Mouse (Mus musculus) ES-E14 (cell line): ENCODE data around the gene Dars. TPM values are rescaled to one million over a fixed set of nuclear protein-coding genes. Genes with fewer than 3 reads are reported as not detected.

Source experiments
- DNase-seq: peaks from one replicate; pipeline ENCODE4 v3.0.0-alpha.2; 2013; ENCODE audit warnings: low read depth, low spot score
- H3K27ac ChIP-seq: 2 replicates; pipeline ENCODE4 v1.5.1; 2012; ENCODE audit warnings: low read depth, mild to moderate bottlenecking, low read length, moderate library complexity, mixed read lengths; ENCODE audit not compliant: poor library complexity, insufficient read depth, severe bottlenecking
- H3K36me3 ChIP-seq: 2 replicates; pipeline ENCODE4 v1.6.1; 2012; ENCODE audit warnings: mild to moderate bottlenecking, low read length, moderate library complexity, mixed read lengths; ENCODE audit not compliant: control insufficient read depth, poor library complexity, insufficient read depth, severe bottlenecking
- H3K4me1 ChIP-seq, 2 experiments: fragments of 150-350 bp in 1 of 2; sonication (generic) in 1 of 2; 2 replicates each; pipeline ENCODE4 v1.6.1; 2012; ENCODE audit warnings: low read length in 2 of 2, mild to moderate bottlenecking in 1 of 2, mixed read lengths in 1 of 2; ENCODE audit not compliant: control insufficient read depth in 2 of 2, insufficient read depth in 2 of 2, poor library complexity in 1 of 2
- H3K4me3 ChIP-seq, 2 experiments: fragments of 150-350 bp in 1 of 2; sonication (generic) in 1 of 2; 2 replicates each; pipeline ENCODE4 v1.5.1; 2012; ENCODE audit warnings: low read length in 2 of 2, low read depth in 1 of 2, mild to moderate bottlenecking in 1 of 2, mixed read lengths in 1 of 2; ENCODE audit not compliant: insufficient read depth in 1 of 2, poor library complexity in 1 of 2, severe bottlenecking in 1 of 2
- H3K9ac ChIP-seq: 2 replicates; pipeline ENCODE4 v1.6.1; 2012; ENCODE audit warnings: low read depth, mild to moderate bottlenecking, low read length, mixed read lengths; ENCODE audit not compliant: poor library complexity, insufficient read depth, severe bottlenecking
- H3K9me3 ChIP-seq: fragments of 150-350 bp; sonication (generic); 2 replicates; pipeline ENCODE4 v1.6.1; 2012; ENCODE audit warnings: low read depth, mild to moderate bottlenecking, low read length; ENCODE audit not compliant: control insufficient read depth, insufficient read depth
- CHD2 ChIP-seq: IDR thresholded peaks from 2 replicates; pipeline ENCODE4 v1.6.1; 2014; ENCODE audit warnings: mild to moderate bottlenecking, low read depth, low read length, inconsistent platforms
- HCFC1 ChIP-seq: IDR thresholded peaks from 2 replicates; pipeline ENCODE4 v1.6.1; 2012; ENCODE audit warnings: low read length, inconsistent platforms, borderline replicate concordance; ENCODE audit not compliant: insufficient read depth
- MAFK ChIP-seq: IDR thresholded peaks from 2 replicates; pipeline ENCODE4 v1.6.1; 2014; ENCODE audit warnings: mild to moderate bottlenecking, low read depth, low read length, inconsistent platforms; ENCODE audit not compliant: insufficient read depth
- ZC3H11A ChIP-seq: IDR thresholded peaks from 2 replicates; pipeline ENCODE4 v1.6.1; 2012; ENCODE audit warnings: low read depth, mild to moderate bottlenecking, inconsistent platforms, low read length, borderline replicate concordance
- ZNF384 ChIP-seq: IDR thresholded peaks from 2 replicates; pipeline ENCODE4 v1.6.1; 2012; ENCODE audit warnings: low read depth, low read length, inconsistent platforms
- in situ Hi-C, 2 experiments: fragments of 600-800 bp; cut with MboI; formaldehyde crosslinking; loops; one replicate each; pipeline ENCODE4 v1.15.1; 2025; ENCODE audit warnings: low sequenced_read_pairs in 2 of 2, inconsistent platforms in 1 of 2; ENCODE audit not compliant: unreplicated experiment in 2 of 2
- total RNA-seq: library from RNA; depleted of rRNA; stranded (reverse); fragments of 300-350 nt; gene quantifications from 2 replicates; pipeline ENCODE4 v1.2.3, GENCODE M21; 2012; rRNA removed

The Dars gene
- total RNA-seq, 1 experiment: 85.9 TPM

DNA sequence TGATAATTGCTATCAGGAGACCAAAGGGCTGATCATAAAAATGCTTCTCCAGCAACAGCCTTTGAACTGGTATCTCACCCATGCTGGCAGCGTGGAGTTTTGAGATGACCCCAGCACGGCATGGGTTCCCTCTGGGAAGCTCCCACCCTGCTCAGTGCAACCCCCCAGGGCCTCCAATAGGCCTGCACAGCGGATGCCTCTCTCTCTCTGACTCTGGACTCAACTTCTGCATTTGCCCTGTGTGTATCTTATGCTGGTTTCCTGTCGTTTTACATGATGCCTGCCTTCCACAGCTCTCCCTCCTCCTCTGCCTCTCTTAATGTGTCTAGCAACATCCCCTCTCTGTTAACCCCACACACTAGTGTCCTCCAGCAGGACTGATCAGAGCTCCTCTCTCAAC is 102.5 kb downstream of the Dars start:
- Histone ChIP-seq H3K36me3 (no peaks in the 10 kb centered on the region; the same call in 1 of the 2 replicates), H3K9me3 (no peaks in the 10 kb centered on the region), H3K9ac (no peak overlapping the region), H3K27ac (no peak overlapping the region), H3K4me1 (no peaks in the 10 kb centered on the region), H3K4me3 (no peak overlapping the region)
- TF ChIP-seq MAFK (no peak), CHD2 (no peak), ZNF384 (no peak), HCFC1 (no peak), ZC3H11A (no peak)
- in situ Hi-C loops: no loop called here
- DNase-seq: no peak

Other genes with a start within 250 kb of the Dars start
- gene Ubxn4, start 173.4 kb downstream of the Dars start, total RNA-seq: 44.0 and 50.2 TPM in 2 replicates
- 0.18 and 0.32 TPM in 2 replicates for gene Lct, start 89.0 kb downstream of the Dars start, total RNA-seq
- gene Mcm6, start 57.7 kb downstream of the Dars start, total RNA-seq: 134 and 172 TPM in 2 replicates
- gene Cxcr4, start 174.9 kb upstream of the Dars start, total RNA-seq: 1.5 and 2.6 TPM in 2 replicates